Mouse (Mus musculus): ENCODE data around the gene Slc22a15.

GRCm38 (mm10) chr3:101885591-101885990 is 38.7 kb downstream of the Slc22a15 start:
- TF ChIP-seq POLR2A (IDR thresholded peaks at IDR 0.05; ENCODE audit: insufficient read depth, low read length) (no peak), CTCF (IDR thresholded peaks at IDR 0.05; ENCODE audit: low read depth, low read length) (no peak)
